8 mouse cellular contexts compared by ENCODE assay signal in genomic region chr8:60983688-60984079, GRCm38 (mm10). TPM values are rescaled to one million over a fixed set of nuclear protein-coding genes. Genes with fewer than 3 reads are reported as not detected.
DNase-seq lines count a peak whose midpoint lies in the region; ATAC-seq lines count a peak whose summit lies in the region.

No protein-coding gene starts in this region.

- peak; percentile 52 for DNase-seq in adipocyte (ENCODE audit: low spot score)
- peak; percentile 69 to 81 for DNase-seq in cerebellum, postnatal 25 days
- peak; percentile 28 to 69 for DNase-seq in frontal cortex, postnatal 36 days (ENCODE audit: low spot score in 2 of 2)
- DNase-seq in hindbrain, embryonic 14.5 days (ENCODE audit: low spot score), result peak; percentile 61
- DNase-seq in left cerebral cortex, adult 11 months (ENCODE audit: low spot score), result peak; percentile 65
- peak; percentile 75 for DNase-seq in lung, postnatal 25 days (ENCODE audit: low spot score)
- DNase-seq in retina, postnatal 7 days (ENCODE audit: low read depth, low spot score), result peak; percentile 25
- peak; percentile 38 for DNase-seq in urinary bladder, adult 2 months (ENCODE audit: low spot score)

- peak overlapping the region; percentile 91 for H3K27ac ChIP-seq in hindbrain, embryonic 14.5 days

- WGBS in hindbrain, embryonic 14.5 days, result 5% methylated on average over 9 of the region's 9 CpGs

- H3K27me3 ChIP-seq in hindbrain, embryonic 14.5 days (ENCODE audit: control insufficient read depth, insufficient read depth, low read length), result no peaks in the 10 kb centered on the region

- ATAC-seq in hindbrain, embryonic 14.5 days (ENCODE audit: low FRiP score), result peak; percentile 69

- peak overlapping the region; percentile 94 for H3K4me2 ChIP-seq in hindbrain, embryonic 14.5 days (replicated peaks)

- H3K4me1 ChIP-seq in hindbrain, embryonic 14.5 days (replicated peaks; ENCODE audit: control insufficient read depth, insufficient read depth, low read length), result peaks cover 18% of the 10 kb centered on the region

- peak overlapping the region; percentile 95 for H3K4me3 ChIP-seq in hindbrain, embryonic 14.5 days (replicated peaks; ENCODE audit: low read length)

- H3K9ac ChIP-seq in hindbrain, embryonic 14.5 days, result peak overlapping the region; percentile 84

- no peaks in the 10 kb centered on the region for H3K36me3 ChIP-seq in hindbrain, embryonic 14.5 days (replicated peaks; ENCODE audit: control insufficient read depth, insufficient read depth)

- no peaks in the 10 kb centered on the region for H3K9me3 ChIP-seq in hindbrain, embryonic 14.5 days (ENCODE audit: control insufficient read depth, low read length)

RNA-seq across cellular contexts. Expression of gene Clcn3, which starts 0.6 kb away (rescaled TPM):
- 79.0 and 86.1 TPM in 2 replicates for polyA plus RNA-seq in hindbrain, embryonic 14.5 days (2014; fragmentation: Nextera tagmentation; extraction: Ambion mirVana)
- polyA plus RNA-seq in urinary bladder, adult 2 months (2012; rRNA removed), result 21.5 and 22.7 TPM in 2 replicates

RNA-seq across cellular contexts. Expression of gene Nek1, which starts 9.3 kb away (rescaled TPM):
- 29.0 and 30.3 TPM in 2 replicates for polyA plus RNA-seq in hindbrain, embryonic 14.5 days (2014; fragmentation: Nextera tagmentation; extraction: Ambion mirVana)
- 8.8 and 10.9 TPM in 2 replicates for polyA plus RNA-seq in urinary bladder, adult 2 months (2012; rRNA removed)

Comparison
In these comparisons a context has a peak if more than half of its experiments do, and no peak if none do; other contexts are left out.
1. Peak in every context shown above with its lines: DNase-seq, ATAC-seq, H3K4me3 ChIP-seq and H3K27ac ChIP-seq.
2. DNase-seq: peak in every context shown above with its lines; median percentile 75 in cerebellum, postnatal 25 days; 75 in lung, postnatal 25 days; 65 in left cerebral cortex, adult 11 months; 61 in hindbrain, embryonic 14.5 days; 52 in adipocyte; 48 in frontal cortex, postnatal 36 days; 38 in urinary bladder, adult 2 months; 25 in retina, postnatal 7 days.